Mouse (Mus musculus) G1E (cell line): ENCODE results near the gene Hivep3. TPM values are rescaled to one million over a fixed set of nuclear protein-coding genes. Genes with fewer than 3 reads are reported as not detected.

ENCODE experiments used
- ATAC-seq: 2 replicates; pipeline ENCODE4 v1.8.0; 2016; ENCODE audit warnings: mild to moderate bottlenecking; ENCODE audit not compliant: insufficient number of reproducible peaks, poor library complexity, low FRiP score, severe bottlenecking; ENCODE audit errors: extremely low read depth
- DNase-seq: peaks from one replicate; pipeline ENCODE4 v3.0.0; 2012; ENCODE audit warnings: low spot score
- H3K27me3 ChIP-seq: 2 replicates; pipeline ENCODE4 v1.6.1; 2012; ENCODE audit warnings: mild to moderate bottlenecking, low read length, inconsistent platforms; ENCODE audit not compliant: insufficient read depth
- H3K36me3 ChIP-seq: replicated peaks from 2 replicates; pipeline ENCODE3; 2012; ENCODE audit warnings: mild to moderate bottlenecking, inconsistent platforms
- H3K4me1 ChIP-seq: 2 replicates; pipeline ENCODE4 v1.6.1; 2012; ENCODE audit warnings: low read depth, low read length, inconsistent platforms, mixed read lengths; ENCODE audit not compliant: insufficient read depth
- H3K4me3 ChIP-seq: 2 replicates; pipeline ENCODE4 v1.5.1; 2012; ENCODE audit warnings: low read depth, mild to moderate bottlenecking, inconsistent platforms, low read length, moderate library complexity, mixed read lengths
- H3K9me3 ChIP-seq: replicated peaks from 2 replicates; pipeline ENCODE4 v1.6.1; 2012; ENCODE audit warnings: inconsistent platforms
- CTCF ChIP-seq: IDR thresholded peaks from 2 replicates; pipeline ENCODE4 v1.5.1; 2012; ENCODE audit warnings: low read depth, low read length, inconsistent platforms, mixed read lengths
- GATA1 ChIP-seq: IDR thresholded peaks from 2 replicates; pipeline ENCODE4 v1.6.1; 2012; ENCODE audit warnings: borderline replicate concordance, low read length, inconsistent platforms, mixed read lengths
- GATA2 ChIP-seq: IDR thresholded peaks from 2 replicates; pipeline ENCODE4 v1.6.1; 2012; ENCODE audit warnings: low read depth, low read length, inconsistent platforms, borderline replicate concordance
- POLR2AphosphoS5 ChIP-seq: IDR thresholded peaks from 2 replicates; pipeline ENCODE4 v1.6.1; 2012; ENCODE audit warnings: low read depth, low read length, inconsistent platforms; ENCODE audit not compliant: insufficient replicate concordance
- TAL1 ChIP-seq: conservative IDR thresholded peaks from 2 replicates; pipeline ENCODE4 v1.6.1; 2012; ENCODE audit warnings: low read depth, low read length, inconsistent platforms, mixed read lengths
- polyA plus RNA-seq: library from polyadenylated mRNA; stranded (reverse); fragments of >175 nt; gene quantifications from 2 replicates; pipeline ENCODE4 v1.2.3, GENCODE M21; 2012
- total RNA-seq, 2 experiments: library from RNA; stranded (forward) in 1 of 2; stranded (reverse) in 1 of 2; fragments of 200-1000 nt in 1 of 2; fragments of >200 nt in 1 of 2; fragmentation: Nextera tagmentation in 1 of 2; gene quantifications; 2 replicates each; pipeline ENCODE4 v1.2.3; 2014 to 2017

Hivep3 gene
- total and polyA plus RNA-seq, 3 experiments = 0.49 TPM; not detected in 2

- H3K4me3 ChIP-seq = no peak overlapping the region
- DNase-seq (no peak), ATAC-seq (no peak)
- no peaks in the 10 kb centered on the region for H3K27me3 ChIP-seq
- no peaks in the 10 kb centered on the region for H3K4me1 ChIP-seq
- peaks cover 86% of the 10 kb centered on the region for H3K9me3 ChIP-seq
- no peaks in the 10 kb centered on the region for H3K36me3 ChIP-seq
- no peak for TF ChIP-seq TAL1
- TF ChIP-seq CTCF = no peak
- no peak for TF ChIP-seq POLR2AphosphoS5
- no peak for TF ChIP-seq GATA1
- TF ChIP-seq GATA2 = no peak
Observed at GRCm38 (mm10) chr4:120045871-120046270, 312.3 kb downstream of the Hivep3 start.

GRCm38 (mm10) chr4:120047060-120047459 is 313.5 kb downstream of the Hivep3 start:
- H3K4me3 ChIP-seq = no peak overlapping the region
- H3K4me1 ChIP-seq = no peaks in the 10 kb centered on the region
- ATAC-seq = no peak
- no peaks in the 10 kb centered on the region for H3K27me3 ChIP-seq
- no peaks in the 10 kb centered on the region for H3K36me3 ChIP-seq
- DNase-seq = no peak
- TF ChIP-seq TAL1 (no peak), CTCF (no peak), POLR2AphosphoS5 (no peak)
- H3K9me3 ChIP-seq = peaks cover 86% of the 10 kb centered on the region

- H3K4me3 ChIP-seq = no peak overlapping the region
- no peaks in the 10 kb centered on the region for H3K4me1 ChIP-seq
- no peaks in the 10 kb centered on the region for H3K27me3 ChIP-seq
- DNase-seq = no peak
- H3K36me3 ChIP-seq = no peaks in the 10 kb centered on the region
- H3K9me3 ChIP-seq = peaks cover 87% of the 10 kb centered on the region
- no peak for TF ChIP-seq TAL1
- TF ChIP-seq GATA2 = no peak
- no peak for TF ChIP-seq POLR2AphosphoS5
- no peak for TF ChIP-seq CTCF
- no peak for TF ChIP-seq GATA1
- ATAC-seq = no peak
Observed at GRCm38 (mm10) chr4:120048274-120048673, 314.7 kb downstream of the Hivep3 start.

GRCm38 (mm10) chr4:120049857-120050256 is 316.3 kb downstream of the Hivep3 start:
- H3K4me3 ChIP-seq = no peak overlapping the region
- H3K9me3 ChIP-seq = peaks cover 90% of the 10 kb centered on the region
- no peak for ATAC-seq
- H3K27me3 ChIP-seq = no peaks in the 10 kb centered on the region
- no peak for DNase-seq
- TF ChIP-seq TAL1 (no peak), POLR2AphosphoS5 (no peak), GATA2 (no peak), GATA1 (no peak), CTCF (no peak)
- H3K36me3 ChIP-seq = no peaks in the 10 kb centered on the region
- H3K4me1 ChIP-seq = no peaks in the 10 kb centered on the region

- no peaks in the 10 kb centered on the region for H3K36me3 ChIP-seq
- no peak overlapping the region for H3K4me3 ChIP-seq
- H3K27me3 ChIP-seq = no peaks in the 10 kb centered on the region
- TF ChIP-seq GATA1 (no peak), GATA2 (no peak), CTCF (no peak), POLR2AphosphoS5 (no peak), TAL1 (no peak)
- no peaks in the 10 kb centered on the region for H3K4me1 ChIP-seq
- ATAC-seq (no peak), DNase-seq (no peak)
- H3K9me3 ChIP-seq = peaks cover 89% of the 10 kb centered on the region
Observed at GRCm38 (mm10) chr4:120052481-120052880, 318.9 kb downstream of the Hivep3 start.

- DNase-seq (no peak), ATAC-seq (no peak)
- no peaks in the 10 kb centered on the region for H3K4me1 ChIP-seq
- H3K36me3 ChIP-seq = no peaks in the 10 kb centered on the region
- TF ChIP-seq CTCF = no peak
- no peak for TF ChIP-seq GATA1
- TF ChIP-seq GATA2 = no peak
- no peak for TF ChIP-seq TAL1
- no peak for TF ChIP-seq POLR2AphosphoS5
- peaks cover 88% of the 10 kb centered on the region for H3K9me3 ChIP-seq
- H3K27me3 ChIP-seq = no peaks in the 10 kb centered on the region
- H3K4me3 ChIP-seq = no peak overlapping the region
Observed at GRCm38 (mm10) chr4:120053026-120054005, 319.7 kb downstream of the Hivep3 start.

- ATAC-seq (no peak), DNase-seq (no peak)
- H3K9me3 ChIP-seq = peaks cover 88% of the 10 kb centered on the region
- H3K36me3 ChIP-seq = no peaks in the 10 kb centered on the region
- H3K27me3 ChIP-seq = no peaks in the 10 kb centered on the region
- H3K4me1 ChIP-seq = no peaks in the 10 kb centered on the region
- H3K4me3 ChIP-seq = no peak overlapping the region; the same call in 1 of the 2 replicates
- TF ChIP-seq GATA1 (no peak), GATA2 (no peak), CTCF (no peak), TAL1 (no peak), POLR2AphosphoS5 (no peak)
Observed at GRCm38 (mm10) chr4:120054145-120054544, 320.6 kb downstream of the Hivep3 start.
